ENCODE assay signal across 8 mouse cellular contexts in genomic region chr7:142037553-142038170, GRCm38 (mm10). TPM values are rescaled to one million over a fixed set of nuclear protein-coding genes. Genes with fewer than 3 reads are reported as not detected.
DNase-seq lines count a peak whose midpoint lies in the region; ATAC-seq and TF ChIP-seq lines count a peak whose summit lies in the region.

No protein-coding gene starts in this region.

- peaks cover 5% of the 10 kb centered on the region; the same call in 1 of the 2 replicates for H3K4me1 ChIP-seq in G1E (ENCODE audit: insufficient read depth, low read depth, low read length)

- H3K36me3 ChIP-seq in G1E (replicated peaks): peaks cover 81% of the 10 kb centered on the region

- no peaks in the 10 kb centered on the region for H3K9me3 ChIP-seq in G1E (replicated peaks)

- DNase-seq in 416B (ENCODE audit: low read depth) (peak; percentile 71), G1E (ENCODE audit: low spot score) (peak; percentile 39)
- peak; percentile 77 to 80 for DNase-seq in cerebellum, postnatal 14 days
- DNase-seq in heart, postnatal 4 days: peak; percentile 56
- peak; percentile 27 for DNase-seq in layer of hippocampus, adult 9-10 months (ENCODE audit: low spot score)
- DNase-seq in lung, postnatal 10 days: peak; percentile 71
- DNase-seq in spleen, adult 18-20 months: peak; percentile 14 to 35
- DNase-seq in urinary bladder, postnatal 14 days (ENCODE audit: low spot score): no peak

- peak; percentile 83 for TF ChIP-seq CTCF in G1E (IDR thresholded peaks at IDR 0.05; ENCODE audit: low read depth, low read length)

- peak; percentile 63; the same call in 1 of the 2 replicates for ATAC-seq in G1E (ENCODE audit: extremely low read depth, insufficient number of reproducible peaks, low FRiP score, poor library complexity, severe bottlenecking)

- no peak overlapping the region for H3K4me3 ChIP-seq in G1E (ENCODE audit: low read depth, low read length)

- no peaks in the 10 kb centered on the region for H3K27me3 ChIP-seq in G1E (ENCODE audit: insufficient read depth, low read length)

RNA-seq across cellular contexts. Expression of gene Mob2, which starts 23.2 kb away (rescaled TPM):
- total RNA-seq in G1E (2014; fragmentation: Nextera tagmentation) (23.3 and 25.9 TPM in 2 replicates), G1E (2017) (33.9 and 41.5 TPM in 2 replicates)
- 36.3 and 37.1 TPM in 2 replicates for polyA plus RNA-seq in G1E (2012)
- total RNA-seq in heart, postnatal 4 days (2021): 10 to 100 TPM; 33.4 to 33.6 TPM

RNA-seq across cellular contexts. Expression of gene Dusp8, which starts 58.0 kb away (rescaled TPM):
- total RNA-seq in G1E (2014; fragmentation: Nextera tagmentation) (2.0 TPM in 1 of 2 replicates, not detected in the other), G1E (2017) (0.06 and 0.11 TPM in 2 replicates)
- polyA plus RNA-seq in G1E (2012): 0.01 TPM in 1 of 2 replicates, not detected in the other
- total RNA-seq in heart, postnatal 4 days (2021): 10 to 100 TPM; 37.7 to 43.0 TPM

Comparison
In these comparisons a context has a peak if more than half of its experiments do, and no peak if none do; other contexts are left out.
1. RNA of gene Dusp8, which starts 58.0 kb away (total RNA-seq): 37.7 to 43.0 TPM in heart, postnatal 4 days; 0.06 to 2.0 TPM in G1E; every median in the first group is over 10 times any median in the second.